Mouse (Mus musculus): Measurements from ENCODE around the gene Sub1. TPM values are rescaled to one million over a fixed set of nuclear protein-coding genes. Genes with fewer than 3 reads are reported as not detected.

Sub1 gene
- polyA plus RNA-seq, 1 experiment from 2014 or later, result 772 TPM

- Histone ChIP-seq H3K4me1 (peaks cover 5% of the 10 kb centered on the region; the same call in 1 of the 2 replicates), H3K27ac (replicated peaks) (no peak overlapping the region), H3K4me3 (no peak overlapping the region), H3K9me3 (no peaks in the 10 kb centered on the region), H3K36me3 (replicated peaks) (no peaks in the 10 kb centered on the region), H3K27me3 (replicated peaks; ENCODE audit: low read depth, poor library complexity, severe bottlenecking) (no peaks in the 10 kb centered on the region)
- no peak for DNase-seq (ENCODE audit: low spot score)
- 62% methylated on average over 13 of the region's 13 CpGs for WGBS
Observed at GRCm38 (mm10) chr15:12007971-12008800, 11.4 kb upstream of the Sub1 start.

GRCm38 (mm10) chr15:12007421-12007820, 10.6 kb upstream of the Sub1 start:
- Histone ChIP-seq H3K27me3 (replicated peaks; ENCODE audit: low read depth, poor library complexity, severe bottlenecking) (no peaks in the 10 kb centered on the region), H3K27ac (replicated peaks) (no peak overlapping the region), H3K36me3 (replicated peaks) (no peaks in the 10 kb centered on the region), H3K9me3 (no peaks in the 10 kb centered on the region), H3K4me1 (peaks cover 7% of the 10 kb centered on the region; the same call in 1 of the 2 replicates), H3K4me3 (no peak overlapping the region)
- DNase-seq (ENCODE audit: low spot score), result no peak
- WGBS, result 85% methylated on average over 7 of the region's 7 CpGs

- H3K36me3 ChIP-seq (replicated peaks), result no peaks in the 10 kb centered on the region
- no peak overlapping the region for H3K27ac ChIP-seq (replicated peaks)
- H3K4me3 ChIP-seq, result no peak overlapping the region
- 91% methylated on average over 6 of the region's 6 CpGs for WGBS
- no peaks in the 10 kb centered on the region for H3K27me3 ChIP-seq (replicated peaks; ENCODE audit: low read depth, poor library complexity, severe bottlenecking)
- no peaks in the 10 kb centered on the region for H3K9me3 ChIP-seq
- peaks cover 7% of the 10 kb centered on the region; the same call in 1 of the 2 replicates for H3K4me1 ChIP-seq
- DNase-seq (ENCODE audit: low spot score), result no peak
Observed at GRCm38 (mm10) chr15:12006169-12006568, 9.4 kb upstream of the Sub1 start.

GRCm38 (mm10) chr15:11995815-11996201, 975 bp downstream of the Sub1 start:
- under 1% methylated on average over 33 of the region's 33 CpGs for WGBS
- Histone ChIP-seq H3K4me3 (peak overlapping the region; percentile 83), H3K4me1 (peaks cover 16% of the 10 kb centered on the region), H3K9me3 (no peaks in the 10 kb centered on the region), H3K36me3 (replicated peaks) (peaks cover 27% of the 10 kb centered on the region), H3K27ac (replicated peaks) (peak overlapping the region; percentile 94), H3K27me3 (replicated peaks; ENCODE audit: low read depth, poor library complexity, severe bottlenecking) (no peaks in the 10 kb centered on the region)
- peak; percentile 95 for DNase-seq (ENCODE audit: low spot score)

GRCm38 (mm10) chr15:11994921-11995814, 1.6 kb downstream of the Sub1 start:
- H3K4me3 ChIP-seq, result peak overlapping the region; percentile 83
- WGBS, result under 1% methylated on average over 71 of the region's 71 CpGs
- no peaks in the 10 kb centered on the region for H3K9me3 ChIP-seq
- H3K4me1 ChIP-seq, result peaks cover 16% of the 10 kb centered on the region
- DNase-seq (ENCODE audit: low spot score), result peak; percentile 84
- no peaks in the 10 kb centered on the region for H3K27me3 ChIP-seq (replicated peaks; ENCODE audit: low read depth, poor library complexity, severe bottlenecking)
- H3K36me3 ChIP-seq (replicated peaks), result peaks cover 34% of the 10 kb centered on the region
- H3K27ac ChIP-seq (replicated peaks), result peak overlapping the region; percentile 94

GRCm38 (mm10) chr15:11994006-11994405, 2.8 kb downstream of the Sub1 start:
- WGBS, result 89% methylated on average over 2 of the region's 2 CpGs
- Histone ChIP-seq H3K9me3 (no peaks in the 10 kb centered on the region), H3K27me3 (replicated peaks; ENCODE audit: low read depth, poor library complexity, severe bottlenecking) (no peaks in the 10 kb centered on the region), H3K36me3 (replicated peaks) (peaks cover 45% of the 10 kb centered on the region), H3K4me1 (peaks cover 16% of the 10 kb centered on the region), H3K27ac (replicated peaks) (no peak overlapping the region), H3K4me3 (peak overlapping the region; percentile 83)
- DNase-seq (ENCODE audit: low spot score), result no peak

- DNase-seq (ENCODE audit: low spot score), result no peak
- Histone ChIP-seq H3K4me3 (no peak overlapping the region), H3K9me3 (no peaks in the 10 kb centered on the region), H3K36me3 (replicated peaks) (peaks cover 69% of the 10 kb centered on the region), H3K4me1 (peaks cover 16% of the 10 kb centered on the region), H3K27ac (replicated peaks) (no peak overlapping the region), H3K27me3 (replicated peaks; ENCODE audit: low read depth, poor library complexity, severe bottlenecking) (no peaks in the 10 kb centered on the region)
- WGBS, result 89% methylated on average over 3 of the region's 3 CpGs
Observed at GRCm38 (mm10) chr15:11991552-11992113, 5.2 kb downstream of the Sub1 start.

GRCm38 (mm10) chr15:11988580-11988979, 8.2 kb downstream of the Sub1 start:
- H3K27ac ChIP-seq (replicated peaks), result no peak overlapping the region
- H3K9me3 ChIP-seq, result no peaks in the 10 kb centered on the region
- H3K27me3 ChIP-seq (replicated peaks; ENCODE audit: low read depth, poor library complexity, severe bottlenecking), result no peaks in the 10 kb centered on the region
- H3K36me3 ChIP-seq (replicated peaks), result peaks cover 100% of the 10 kb centered on the region
- 93% methylated on average over 4 of the region's 4 CpGs for WGBS
- H3K4me1 ChIP-seq, result peaks cover 4% of the 10 kb centered on the region; the same call in 1 of the 2 replicates
- DNase-seq (ENCODE audit: low spot score), result no peak
- no peak overlapping the region for H3K4me3 ChIP-seq

- no peaks in the 10 kb centered on the region for H3K9me3 ChIP-seq
- H3K4me3 ChIP-seq, result no peak overlapping the region
- no peak for DNase-seq (ENCODE audit: low spot score)
- no peaks in the 10 kb centered on the region for H3K27me3 ChIP-seq (replicated peaks; ENCODE audit: low read depth, poor library complexity, severe bottlenecking)
- no peaks in the 10 kb centered on the region for H3K4me1 ChIP-seq
- WGBS, result 77% methylated on average over 2 of the region's 2 CpGs
- H3K27ac ChIP-seq (replicated peaks), result no peak overlapping the region
- H3K36me3 ChIP-seq (replicated peaks), result peaks cover 100% of the 10 kb centered on the region
Observed at GRCm38 (mm10) chr15:11987892-11988291, 8.9 kb downstream of the Sub1 start.

- peaks cover 98% of the 10 kb centered on the region for H3K36me3 ChIP-seq (replicated peaks)
- 89% methylated on average over 2 of the region's 2 CpGs for WGBS
Observed at GRCm38 (mm10) chr15:11981985-11982384, 14.8 kb downstream of the Sub1 start.

GRCm38 (mm10) chr15:11981501-11981900, 15.3 kb downstream of the Sub1 start:
- Histone ChIP-seq H3K36me3 (replicated peaks) (peaks cover 94% of the 10 kb centered on the region), H3K9me3 (no peaks in the 10 kb centered on the region), H3K27ac (replicated peaks) (no peak overlapping the region), H3K4me1 (no peaks in the 10 kb centered on the region), H3K4me3 (no peak overlapping the region), H3K27me3 (replicated peaks; ENCODE audit: low read depth, poor library complexity, severe bottlenecking) (no peaks in the 10 kb centered on the region)
- no peak for DNase-seq (ENCODE audit: low spot score)
- 95% methylated on average over 8 of the region's 8 CpGs for WGBS

More at GRCm38 (mm10) chr15:11981985-11982384, 14.8 kb downstream of the Sub1 start:
- H3K9me3 ChIP-seq, result no peaks in the 10 kb centered on the region
- H3K4me3 ChIP-seq, result no peak overlapping the region
- no peaks in the 10 kb centered on the region for H3K27me3 ChIP-seq (replicated peaks; ENCODE audit: low read depth, poor library complexity, severe bottlenecking)
- H3K4me1 ChIP-seq, result no peaks in the 10 kb centered on the region
- H3K27ac ChIP-seq (replicated peaks), result no peak overlapping the region
- DNase-seq (ENCODE audit: low spot score), result no peak

- H3K27me3 ChIP-seq (replicated peaks; ENCODE audit: low read depth, poor library complexity, severe bottlenecking), result no peaks in the 10 kb centered on the region
- WGBS, result 88% methylated on average over 2 of the region's 2 CpGs
- H3K4me1 ChIP-seq, result no peaks in the 10 kb centered on the region
- no peaks in the 10 kb centered on the region for H3K9me3 ChIP-seq
- H3K36me3 ChIP-seq (replicated peaks), result peaks cover 73% of the 10 kb centered on the region
- no peak overlapping the region for H3K27ac ChIP-seq (replicated peaks)
- no peak overlapping the region for H3K4me3 ChIP-seq
- DNase-seq (ENCODE audit: low spot score), result no peak
Observed at GRCm38 (mm10) chr15:11978175-11978574, 18.6 kb downstream of the Sub1 start.

All from embryonic facial prominence, embryonic 10.5 days (tissue).